Mouse (Mus musculus): Measurements from ENCODE around the gene Speer4d.
"Not testable (repeated sequence)": the region's sequence is repeated elsewhere in the genome, so short reads cannot be mapped to it uniquely, and the experiment has no call there.

Speer4d gene

DNA sequence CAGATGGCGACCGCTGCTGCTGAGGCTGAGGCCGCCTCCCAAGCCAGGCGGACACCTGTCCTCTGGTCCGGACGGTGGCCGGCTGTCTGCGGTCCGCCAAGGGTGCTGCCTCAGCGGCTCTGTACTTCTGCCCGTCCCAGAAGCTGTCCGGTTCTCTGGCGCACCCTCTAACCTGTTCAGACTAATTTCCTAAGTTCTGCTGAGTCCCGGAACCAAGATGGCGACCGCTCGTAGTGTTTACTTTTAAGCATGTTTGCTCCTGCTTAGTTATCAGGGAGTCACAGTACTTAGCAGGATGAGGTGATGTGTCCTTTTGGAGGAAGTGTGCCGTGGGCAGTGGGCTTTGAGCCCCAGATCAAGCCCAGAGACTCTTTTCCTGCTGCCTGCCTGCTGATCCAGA lies 51.9 kb downstream of the Speer4d start:
- DNase-seq (ENCODE audit: low spot score in 2 of 2), result not testable (repeated sequence)

Measured in natural killer cell, adult 2 months (primary cell).